Mouse (Mus musculus): ENCODE measurements around the gene C1qtnf12.

Gene C1qtnf12

GRCm38 (mm10) chr4:155962167-155962971, at the start of gene C1qtnf12:
Gene C1qtnf12, plus strand, starts transcription at chr4:155962318.
- peak; percentile 35 for DNase-seq (ENCODE audit: low read depth, low spot score)

- DNase-seq (ENCODE audit: low read depth, low spot score), result no peak
These were observed 30.1 kb upstream of the C1qtnf12 start for GRCm38 (mm10) chr4:155932031-155932430.

DNA sequence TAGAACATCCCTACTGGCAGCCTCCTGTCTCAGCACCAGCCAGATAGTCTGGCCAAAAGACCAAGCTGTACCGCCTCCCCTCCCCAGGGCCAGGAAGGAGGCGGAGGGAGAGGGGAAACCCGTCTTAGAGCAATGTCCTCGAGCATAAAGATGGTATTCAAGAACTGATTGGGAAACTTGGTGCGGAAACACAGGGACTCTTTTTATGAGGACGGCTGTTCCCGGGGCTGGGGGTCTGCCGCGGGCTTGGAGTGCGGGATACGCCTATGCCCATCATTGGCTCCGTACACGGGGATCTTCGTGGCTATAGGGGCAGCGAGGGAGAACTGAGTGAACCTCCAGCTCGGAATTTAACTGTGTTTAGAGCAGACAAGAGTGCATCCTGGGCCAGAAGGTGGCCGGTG, 19.1 kb upstream of the C1qtnf12 start:
- DNase-seq (ENCODE audit: low read depth, low spot score), result peak; percentile 58

DNA sequence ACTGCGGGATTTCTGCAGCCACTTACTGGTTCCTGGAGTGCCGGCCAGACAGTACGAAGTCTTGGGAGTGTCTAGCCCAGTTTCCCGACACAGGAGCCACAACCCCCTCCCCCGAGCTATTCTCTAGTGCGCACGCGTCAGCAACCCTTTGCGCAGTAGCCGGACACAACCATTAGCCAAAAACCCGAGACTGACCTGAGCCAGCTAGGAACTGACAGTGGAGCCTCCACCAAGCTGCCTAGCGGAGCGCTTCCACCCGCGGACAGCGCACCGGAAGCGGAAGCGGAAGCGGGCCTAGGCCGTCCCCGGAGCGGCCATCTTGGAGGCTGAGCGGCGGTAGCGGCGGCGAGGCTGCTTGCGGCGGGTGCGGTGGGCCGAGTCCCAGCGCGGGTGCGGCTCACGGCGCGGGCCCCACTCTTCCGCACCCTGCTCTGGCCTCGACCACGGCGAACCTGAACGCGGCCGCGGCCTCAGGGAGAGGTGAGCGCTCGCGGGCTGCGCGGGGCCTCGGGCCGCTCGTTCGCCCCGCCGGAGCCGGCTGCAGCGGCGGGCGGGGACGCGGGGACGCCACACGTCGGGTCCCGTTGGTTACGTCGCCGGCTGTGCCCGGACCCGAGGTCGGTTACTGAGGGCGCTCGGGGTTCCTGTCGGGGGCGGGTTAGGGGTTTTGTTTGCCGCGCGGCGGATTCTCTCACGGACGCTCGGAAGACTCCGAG, 18.4 kb upstream of the C1qtnf12 start, which contains the start of gene Ube2j2:
Gene Ube2j2, plus strand, starts transcription at position 298 of the 716 bp plus-strand sequence.
- peak; percentile 97 for DNase-seq (ENCODE audit: low read depth, low spot score)

GRCm38 (mm10) chr4:155944271-155944670, 17.8 kb upstream of the C1qtnf12 start:
- no peak for DNase-seq (ENCODE audit: low read depth, low spot score)

GRCm38 (mm10) chr4:155947094-155947493, 15.0 kb upstream of the C1qtnf12 start:
- no peak for DNase-seq (ENCODE audit: low read depth, low spot score)

- no peak for DNase-seq (ENCODE audit: low read depth, low spot score)
These were observed 6.6 kb upstream of the C1qtnf12 start for GRCm38 (mm10) chr4:155955491-155955890.

DNA sequence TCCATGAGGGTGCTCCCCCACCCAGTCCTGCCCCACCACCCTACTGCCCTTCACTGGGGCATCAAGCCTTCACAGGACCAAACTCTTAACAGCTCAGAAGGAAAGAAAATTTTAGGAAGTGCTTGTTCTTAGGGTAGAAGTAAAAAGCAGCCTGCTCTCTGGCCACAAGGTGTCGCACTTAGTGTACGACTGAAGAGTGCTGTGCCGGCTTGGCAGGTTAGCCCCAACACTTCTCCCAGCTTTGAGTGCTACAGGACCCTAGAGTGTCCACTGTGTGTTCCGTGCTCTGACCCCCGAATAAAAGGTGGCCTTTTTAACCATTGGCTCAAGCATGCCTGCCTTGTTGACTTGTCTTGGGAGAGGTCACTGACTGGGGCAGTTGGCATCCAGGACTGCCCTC, 2.8 kb upstream of the C1qtnf12 start:
- DNase-seq (ENCODE audit: low read depth, low spot score), result peak; percentile 66

- DNase-seq (ENCODE audit: low read depth, low spot score), result no peak
These were observed 988 bp downstream of the C1qtnf12 start for GRCm38 (mm10) chr4:155963106-155963505.

GRCm38 (mm10) chr4:155964396-155964795, 2.3 kb downstream of the C1qtnf12 start:
- no peak for DNase-seq (ENCODE audit: low read depth, low spot score)

DNA sequence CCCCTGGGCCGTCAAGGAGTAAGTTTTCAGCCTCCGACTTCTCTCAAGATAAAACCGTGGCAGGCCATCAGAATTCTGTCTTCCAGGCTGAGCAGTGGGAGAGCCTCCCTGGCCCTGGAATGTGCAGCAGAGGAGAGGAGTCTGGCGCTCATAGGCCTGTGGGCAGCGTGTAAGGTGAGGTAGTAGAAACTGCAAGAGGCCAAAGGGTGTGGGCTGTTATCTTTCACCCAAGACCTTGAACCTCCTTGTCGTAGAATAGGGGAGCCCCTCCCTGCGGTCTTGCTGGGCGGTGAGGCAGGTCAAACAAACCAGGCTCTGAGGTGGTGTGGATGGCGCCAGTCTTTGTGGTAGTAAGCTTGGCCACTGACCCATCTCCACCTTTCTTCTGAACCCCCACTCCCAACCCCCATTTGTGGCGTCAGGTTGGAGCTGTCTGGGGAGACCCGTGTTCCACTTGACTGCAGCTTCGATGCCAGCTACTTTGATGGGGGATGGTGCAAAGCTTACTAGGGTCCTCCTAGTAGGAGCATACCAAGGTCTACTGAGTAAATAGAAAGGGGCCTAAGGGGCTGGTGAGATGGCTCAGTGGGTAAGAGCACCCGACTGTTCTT, 7.0 kb downstream of the C1qtnf12 start:
- DNase-seq (ENCODE audit: low read depth, low spot score), result no peak

DNA sequence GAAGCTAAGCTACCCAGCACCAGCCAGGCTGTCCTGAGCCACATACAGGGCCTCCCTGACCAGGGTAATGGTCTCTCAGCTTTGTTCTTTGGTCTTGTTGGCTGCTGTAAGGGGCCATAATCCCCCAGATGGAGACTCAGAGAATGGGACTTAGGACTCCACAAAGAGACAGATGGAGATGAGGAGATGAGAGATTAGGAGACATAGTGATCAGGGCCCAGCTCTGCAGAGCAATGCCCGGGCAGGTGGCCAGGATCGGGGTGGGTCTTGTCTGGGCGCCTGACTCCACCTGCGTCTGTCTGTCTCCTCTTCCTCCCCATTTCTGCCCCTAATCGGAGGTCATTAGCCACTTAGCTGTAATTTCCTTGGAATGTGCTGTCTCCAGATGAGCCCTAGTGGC, 8.2 kb downstream of the C1qtnf12 start:
- DNase-seq (ENCODE audit: low read depth, low spot score), result no peak

DNA sequence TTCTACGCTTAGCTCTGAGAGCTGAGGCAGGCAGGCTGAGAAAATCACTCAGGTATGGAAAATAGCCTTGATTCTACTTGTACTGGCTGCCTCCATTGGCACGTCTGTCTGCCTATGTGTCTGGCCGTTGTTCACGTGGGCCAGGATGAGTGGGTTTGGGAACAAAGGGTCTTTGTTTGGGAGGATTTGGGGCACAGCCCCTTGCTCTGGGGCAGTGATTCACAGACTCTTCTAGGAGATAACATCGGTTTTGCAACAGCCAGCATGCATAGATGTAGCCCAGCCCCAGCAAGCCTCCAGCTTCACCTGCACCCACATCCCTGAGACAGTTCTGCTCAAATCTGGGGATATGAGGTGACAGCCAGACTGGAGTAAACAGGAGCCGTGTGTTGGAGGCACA, 10.5 kb downstream of the C1qtnf12 start:
- no peak for DNase-seq (ENCODE audit: low read depth, low spot score)

- no peak for DNase-seq (ENCODE audit: low read depth, low spot score)
These were observed 11.1 kb downstream of the C1qtnf12 start for GRCm38 (mm10) chr4:155973239-155973638.

GRCm38 (mm10) chr4:155981436-155982082, 19.4 kb downstream of the C1qtnf12 start:
- DNase-seq (ENCODE audit: low read depth, low spot score), result no peak

- DNase-seq (ENCODE audit: low read depth, low spot score), result no peak
These were observed 21.7 kb downstream of the C1qtnf12 start for GRCm38 (mm10) chr4:155983788-155984187.

DNA sequence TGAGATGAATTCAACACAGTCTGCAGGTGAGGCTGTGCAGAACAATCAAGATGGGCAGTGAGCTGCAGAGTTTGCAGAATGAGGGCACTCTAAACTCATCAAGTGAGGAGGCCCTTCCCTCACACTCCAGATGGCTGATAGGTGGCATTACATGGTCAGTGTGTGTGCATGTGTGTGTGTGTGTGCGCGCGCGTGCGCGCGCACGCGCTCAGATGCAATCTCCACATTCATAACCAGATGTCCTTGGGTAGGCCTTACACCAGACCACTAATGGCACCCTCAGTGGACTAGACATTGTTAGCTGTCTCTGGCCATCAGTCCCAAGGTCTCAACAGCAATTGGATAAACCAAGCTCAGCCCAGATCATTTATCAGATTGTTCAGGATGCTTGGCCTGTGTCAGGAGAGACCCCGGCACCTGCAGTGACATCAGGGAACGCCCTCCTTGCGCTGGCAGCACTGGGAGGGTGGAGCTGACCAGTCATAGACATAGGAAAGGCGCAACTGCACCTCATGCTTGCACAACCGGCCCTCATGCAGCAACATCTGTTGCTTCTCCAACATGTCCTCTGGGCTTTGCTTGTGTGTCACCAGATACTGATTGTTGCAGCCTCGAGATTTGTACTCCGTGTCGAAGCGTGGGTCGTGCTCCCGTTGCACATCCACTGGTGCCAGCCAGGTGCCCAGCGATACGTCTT, 29.2 kb downstream of the C1qtnf12 start:
- no peak for DNase-seq (ENCODE audit: low read depth, low spot score)

- peak; percentile 21 for DNase-seq (ENCODE audit: low read depth, low spot score)
These were observed 29.8 kb downstream of the C1qtnf12 start for GRCm38 (mm10) chr4:155991908-155992230.

DNA sequence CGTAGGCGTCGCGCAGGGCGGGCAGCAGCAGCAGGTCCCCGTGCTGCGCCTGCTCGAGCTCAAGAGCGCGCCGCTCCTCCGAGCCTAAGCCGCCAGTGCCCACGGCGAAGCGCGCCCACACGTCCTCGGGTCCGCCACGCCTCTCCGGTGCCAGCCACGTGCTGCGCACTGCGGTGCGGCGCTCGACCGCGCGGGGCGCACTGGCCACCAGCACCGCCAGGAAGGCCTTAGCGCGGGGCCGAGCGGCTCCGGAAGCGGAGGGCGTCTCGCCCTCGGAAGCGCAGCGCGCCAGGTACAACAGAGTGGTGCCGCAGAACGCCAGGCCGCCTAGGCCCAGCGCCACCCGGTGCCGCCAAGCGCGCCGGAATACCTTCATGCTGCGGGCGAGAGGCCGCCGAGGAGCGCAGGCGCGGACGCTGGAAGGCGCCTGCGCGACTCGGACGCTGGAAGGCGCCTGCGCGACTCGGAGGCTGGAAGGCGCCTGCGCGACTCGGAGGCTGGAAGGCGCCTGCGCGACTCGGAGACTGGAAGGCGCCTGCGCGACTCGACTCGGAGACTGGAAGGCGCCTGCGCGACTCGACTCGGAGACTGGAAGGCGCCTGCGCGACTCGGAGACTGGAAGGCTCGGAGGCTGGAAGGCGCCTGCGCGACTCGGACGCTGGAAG, 30.3 kb downstream of the C1qtnf12 start, which contains the start of the genes B3galt6 and Sdf4:
Gene B3galt6, minus strand, starts transcription at position 409 of the 665 bp plus-strand sequence.
Gene Sdf4, plus strand, starts transcription at position 632 of the 665 bp plus-strand sequence.
- peak; percentile 96 for DNase-seq (ENCODE audit: low read depth, low spot score)

DNA sequence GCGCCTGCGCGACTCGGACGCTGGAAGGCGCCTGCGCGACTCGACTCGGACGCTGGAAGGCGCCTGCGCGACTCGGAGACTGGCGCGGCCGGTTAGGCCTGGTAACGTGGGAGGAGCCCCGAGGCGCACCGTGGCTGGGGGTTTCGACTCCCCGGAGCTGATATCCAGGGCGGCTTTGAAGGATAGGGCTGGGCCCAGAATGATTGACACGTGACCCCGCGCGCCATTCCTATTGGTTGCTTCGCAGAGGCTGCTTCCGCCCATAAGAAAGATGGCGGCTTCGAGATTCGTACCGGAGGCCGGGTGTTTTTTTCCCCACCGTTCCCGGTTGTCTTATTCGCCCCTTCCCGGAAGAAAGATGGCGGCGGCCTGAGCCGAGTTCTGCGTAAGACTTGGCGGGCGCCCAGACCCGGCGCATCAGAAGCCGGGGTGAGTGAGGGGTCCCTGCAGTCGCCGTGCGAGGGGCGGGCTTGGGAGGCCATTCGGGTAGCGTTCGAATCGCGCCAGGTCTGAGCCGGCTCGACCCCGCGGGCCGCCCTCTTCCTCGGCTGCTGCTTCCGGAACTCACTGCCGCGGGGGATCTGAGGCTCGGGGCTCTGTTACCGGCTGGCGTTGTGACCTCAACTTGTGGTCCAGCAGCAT, 30.9 kb downstream of the C1qtnf12 start:
- DNase-seq (ENCODE audit: low read depth, low spot score), result peak; percentile 96

All from skeletal muscle tissue, adult 2 months (tissue).